Mouse (Mus musculus): ENCODE data around the gene Ireb2.
"Not testable (repeated sequence)": the region's sequence is repeated elsewhere in the genome, so short reads cannot be mapped to it uniquely, and the experiment has no call there.

Gene Ireb2

GRCm38 (mm10) chr9:54897097-54897496 lies 33.5 kb downstream of the Ireb2 start:
- no peak for DNase-seq (ENCODE audit: low spot score in 2 of 2)

- no peak for DNase-seq (ENCODE audit: low spot score in 2 of 2)
These were observed 45.9 kb downstream of the Ireb2 start for GRCm38 (mm10) chr9:54909446-54909845.

- DNase-seq (ENCODE audit: low spot score in 2 of 2): no peak
These were observed 52.0 kb downstream of the Ireb2 start for GRCm38 (mm10) chr9:54915576-54915975.

GRCm38 (mm10) chr9:54916401-54916800 lies 52.8 kb downstream of the Ireb2 start:
- no peak for DNase-seq (ENCODE audit: low spot score in 2 of 2)

- DNase-seq (ENCODE audit: low spot score in 2 of 2): peak; percentile 87 to 90
These were observed 53.6 kb downstream of the Ireb2 start, which contains the start of gene Hykk for GRCm38 (mm10) chr9:54917010-54917677. TSS of gene Hykk (plus strand) at chr9:54917283.

GRCm38 (mm10) chr9:54918191-54918590 lies 54.6 kb downstream of the Ireb2 start:
- no peak for DNase-seq (ENCODE audit: low spot score in 2 of 2)

GRCm38 (mm10) chr9:54918781-54919180 lies 55.2 kb downstream of the Ireb2 start:
- no peak for DNase-seq (ENCODE audit: low spot score in 2 of 2)

GRCm38 (mm10) chr9:54919946-54920345 lies 56.4 kb downstream of the Ireb2 start:
- no peak for DNase-seq (ENCODE audit: low spot score in 2 of 2)

- DNase-seq (ENCODE audit: low spot score in 2 of 2): no peak
These were observed 67.2 kb downstream of the Ireb2 start for GRCm38 (mm10) chr9:54930741-54931140.

- DNase-seq (ENCODE audit: low spot score in 2 of 2): no peak
These were observed 68.2 kb downstream of the Ireb2 start for GRCm38 (mm10) chr9:54931765-54932164.

- DNase-seq (ENCODE audit: low spot score in 2 of 2): no peak
These were observed 68.8 kb downstream of the Ireb2 start for GRCm38 (mm10) chr9:54932379-54932778.

GRCm38 (mm10) chr9:54942071-54942470 lies 78.5 kb downstream of the Ireb2 start:
- no peak for DNase-seq (ENCODE audit: low spot score in 2 of 2)

GRCm38 (mm10) chr9:54944467-54944866 lies 80.9 kb downstream of the Ireb2 start:
- no peak for DNase-seq (ENCODE audit: low spot score in 2 of 2)

GRCm38 (mm10) chr9:54946256-54946655 lies 82.7 kb downstream of the Ireb2 start:
- DNase-seq (ENCODE audit: low spot score in 2 of 2): no peak

GRCm38 (mm10) chr9:54949465-54949864 lies 85.9 kb downstream of the Ireb2 start:
- DNase-seq (ENCODE audit: low spot score in 2 of 2): no peak

- not testable (repeated sequence) for DNase-seq (ENCODE audit: low spot score in 2 of 2)
These were observed 86.6 kb downstream of the Ireb2 start for GRCm38 (mm10) chr9:54950162-54950561.

- peak; percentile 75 to 87 for DNase-seq (ENCODE audit: low spot score in 2 of 2)
These were observed 87.2 kb downstream of the Ireb2 start, which contains the start of the genes Psma4 and AY074887 for GRCm38 (mm10) chr9:54950575-54951321. TSS of gene Psma4 (plus strand) at chr9:54950790. TSS of gene AY074887 (minus strand) at chr9:54950998.

GRCm38 (mm10) chr9:54961059-54961458 lies 97.5 kb downstream of the Ireb2 start:
- no peak for DNase-seq (ENCODE audit: low spot score in 2 of 2)

Measured in frontal cortex, postnatal 10 days (tissue).